Mouse (Mus musculus) mouse embryonic stem cell (cell line): ENCODE measurements around the gene Shank3.

Experiments used
- in situ Hi-C, 2 experiments: fragments of 300-500 bp; cut with MboI; formaldehyde crosslinking; loops; 1 replicate in 1 of 2; 3 replicates in 1 of 2; pipeline ENCODE4 v1.14.3; 2019 to 2020; ENCODE audit warnings: low sequenced_read_pairs in 2 of 2, low pct_unique_long_range_greater_than_20kb in 1 of 2, mixed read lengths in 1 of 2; ENCODE audit not compliant: unreplicated experiment in 1 of 2

Shank3 gene

DNA sequence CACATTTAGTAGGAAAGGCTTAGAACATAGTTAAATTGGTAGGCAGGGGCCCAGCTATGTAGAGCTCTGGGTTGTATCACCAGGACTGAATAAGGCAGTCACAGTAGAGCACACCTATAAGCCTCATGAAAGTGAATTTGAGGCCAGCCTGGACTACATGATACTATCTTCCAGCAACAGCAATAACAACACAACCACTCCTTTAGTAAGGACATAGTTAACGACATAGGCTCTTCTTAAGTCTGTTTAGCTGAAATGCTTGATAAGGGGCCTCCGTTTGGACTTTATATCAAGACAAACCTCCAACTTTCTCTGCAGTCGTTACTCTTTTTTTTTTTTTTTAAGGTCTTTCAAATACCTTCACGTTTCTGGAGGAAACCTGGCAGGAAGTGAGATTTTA, 13.3 kb downstream of the Shank3 start:
- in situ Hi-C loops, result no loop called here

DNA sequence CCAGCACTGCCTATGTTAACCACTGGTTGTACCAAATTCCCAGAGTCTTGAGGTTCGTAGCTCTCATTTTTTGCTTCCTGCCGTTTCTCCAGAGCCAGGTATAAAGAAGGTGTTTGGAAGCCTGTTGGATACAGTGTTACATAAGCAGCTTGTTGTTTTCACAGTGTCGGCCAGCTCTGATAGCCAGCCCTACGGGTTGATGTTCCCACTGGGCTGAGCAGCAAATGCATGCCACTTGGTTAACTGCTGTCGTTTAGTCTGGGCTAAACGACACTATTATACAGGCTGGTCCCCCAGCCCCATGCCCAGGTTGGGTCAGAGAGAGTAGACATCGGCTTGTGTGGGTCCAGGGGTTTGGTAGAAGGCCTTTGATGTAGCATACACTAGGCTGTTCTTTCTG, 22.5 kb downstream of the Shank3 start:
- in situ Hi-C loops, result no loop called here

DNA sequence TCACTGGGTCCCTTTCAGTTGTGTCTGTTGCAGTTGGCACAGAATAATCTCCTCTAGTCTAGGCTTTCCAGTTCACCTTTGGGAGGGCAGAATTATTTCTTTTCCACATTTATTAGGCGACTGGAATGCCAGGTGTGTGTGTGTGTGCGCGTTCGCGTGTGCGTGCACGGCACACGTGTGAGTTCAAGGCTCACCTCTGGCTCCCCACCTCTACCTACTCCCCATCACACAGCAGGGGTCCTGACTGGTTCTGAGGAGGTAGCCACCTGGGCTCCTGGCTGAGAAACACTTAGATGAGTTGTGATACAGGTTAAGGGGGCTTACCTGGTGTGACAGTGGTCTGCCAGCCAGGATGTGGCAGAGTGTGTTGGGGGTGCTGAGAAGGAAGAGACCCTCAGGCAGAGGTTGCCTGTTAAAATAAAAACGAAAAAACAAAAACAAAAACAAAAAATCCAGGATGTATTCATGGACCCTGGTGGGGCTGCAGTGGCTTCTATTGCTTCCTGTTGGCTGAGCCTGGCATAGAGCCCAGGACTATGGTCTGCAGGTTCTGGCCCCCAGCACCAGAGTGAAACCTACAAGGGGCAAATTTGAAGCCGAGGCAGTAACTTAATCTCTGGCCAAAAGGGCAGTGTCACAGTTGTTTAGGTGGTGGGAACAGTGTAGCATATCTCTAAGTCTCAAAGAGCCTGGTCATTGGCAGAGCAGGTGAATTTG, 23.3 kb downstream of the Shank3 start:
- in situ Hi-C loops, result no loop called here

DNA sequence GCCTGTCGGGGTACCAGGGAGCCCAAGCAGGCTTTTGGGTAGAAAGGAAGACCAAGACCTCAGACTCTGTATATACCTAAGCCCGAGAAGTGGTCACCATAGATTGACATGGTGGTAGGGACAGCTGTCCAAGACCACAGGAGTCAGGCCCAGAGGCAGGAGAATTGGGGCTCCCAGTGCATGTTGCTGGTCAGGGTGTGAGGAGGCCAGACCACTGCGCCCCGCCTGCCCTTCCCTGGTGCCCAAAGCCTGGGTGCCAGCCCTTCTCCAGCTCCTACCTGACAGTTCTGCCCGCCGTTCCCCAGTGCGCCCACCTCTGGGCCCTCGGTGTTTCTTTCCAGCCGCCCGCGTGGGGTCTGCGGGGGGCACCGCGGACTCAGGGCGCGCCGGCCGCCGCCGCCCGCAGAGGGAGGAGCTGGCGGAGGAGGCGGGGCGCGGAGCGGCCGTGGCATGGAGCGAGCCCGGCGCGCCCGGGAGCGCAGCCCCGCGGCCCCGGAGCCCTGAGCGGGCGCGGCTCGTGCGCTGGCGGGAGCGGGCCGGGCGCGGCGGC, 23.9 kb downstream of the Shank3 start:
- in situ Hi-C loops, result no loop called here

DNA sequence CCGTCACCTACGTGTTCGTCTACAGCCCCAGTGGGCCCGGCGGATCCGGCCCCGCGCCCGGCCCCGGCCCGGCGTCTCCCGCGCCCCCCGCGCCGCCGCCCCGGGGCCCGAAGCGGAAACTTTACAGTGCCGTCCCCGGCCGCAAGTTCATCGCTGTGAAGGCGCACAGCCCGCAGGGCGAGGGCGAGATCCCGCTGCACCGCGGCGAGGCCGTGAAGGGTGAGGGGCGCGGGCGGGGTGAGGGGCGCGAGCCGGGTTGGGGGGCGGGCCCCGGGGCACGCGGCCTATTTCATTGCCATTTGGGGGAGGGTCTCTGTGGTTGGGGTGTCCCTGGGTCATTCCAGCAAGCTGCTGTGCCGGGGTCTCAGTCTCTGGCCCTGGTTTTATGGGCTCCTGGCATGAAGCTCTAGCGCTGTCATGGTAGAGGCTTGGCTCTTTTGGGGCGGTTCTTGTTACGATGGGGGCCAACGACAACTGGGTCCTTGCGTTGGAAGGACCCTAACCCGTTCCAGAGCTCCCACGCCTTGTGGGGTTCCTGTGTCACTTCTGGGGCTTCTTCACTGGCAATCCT, 24.7 kb downstream of the Shank3 start:
- in situ Hi-C loops, result no loop called here

DNA sequence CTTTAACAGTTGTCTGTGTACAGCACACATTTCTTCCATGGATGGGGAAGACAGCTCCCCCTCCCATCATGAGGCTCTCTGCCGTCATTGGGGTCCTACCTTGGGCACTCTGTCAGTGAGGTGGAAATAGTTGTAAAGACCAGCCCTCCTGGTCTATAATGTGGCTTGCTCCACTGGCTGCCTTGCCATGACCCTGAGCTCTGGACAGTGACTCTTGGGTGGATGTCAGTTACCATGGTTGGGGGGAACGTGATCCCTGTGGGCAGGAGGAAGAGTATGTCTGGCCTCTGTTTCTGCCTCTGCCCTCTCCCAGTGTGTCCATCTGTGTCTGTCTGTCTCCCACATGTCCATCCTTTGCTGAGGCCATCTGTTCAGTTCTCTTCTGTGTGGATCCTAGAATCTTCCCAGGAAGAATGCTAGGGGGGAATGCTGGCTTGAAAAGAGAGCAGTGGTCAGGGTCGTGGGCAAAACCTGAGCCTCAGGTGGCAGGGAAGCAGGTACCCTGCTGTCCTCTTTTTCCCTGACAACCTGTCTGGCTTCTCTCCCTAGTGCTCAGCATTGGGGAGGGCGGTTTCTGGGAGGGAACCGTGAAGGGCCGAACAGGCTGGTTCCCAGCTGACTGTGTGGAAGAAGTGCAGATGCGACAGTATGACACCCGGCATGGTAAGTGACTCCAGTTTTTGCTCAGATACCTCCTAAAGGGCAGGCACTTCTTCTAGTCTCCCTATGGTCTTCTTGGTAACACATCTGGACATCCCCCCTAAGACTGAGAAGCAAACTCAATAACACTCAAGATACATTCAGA, 25.4 kb downstream of the Shank3 start:
- in situ Hi-C loops, result no loop called here

DNA sequence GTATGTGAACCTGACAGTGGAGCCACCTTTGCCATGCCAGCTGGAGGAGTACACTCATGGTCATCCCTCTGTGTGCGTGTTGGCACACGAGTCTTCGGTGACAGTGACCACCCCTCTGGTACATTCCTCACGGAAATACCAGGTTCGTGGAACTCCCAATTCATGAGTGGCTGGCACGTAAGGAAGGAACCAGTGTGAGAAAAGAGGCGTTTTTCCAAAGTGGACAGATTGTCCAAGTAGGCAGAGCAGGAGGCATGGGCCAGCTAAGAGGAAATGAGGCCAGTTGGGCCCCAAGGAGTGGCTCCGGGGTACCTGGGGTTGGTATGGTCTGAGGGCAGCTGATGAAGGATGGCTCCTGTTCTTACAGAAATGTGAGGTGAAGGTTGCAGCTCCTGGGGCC, 26.0 kb downstream of the Shank3 start:
- in situ Hi-C loops, result no loop called here

DNA sequence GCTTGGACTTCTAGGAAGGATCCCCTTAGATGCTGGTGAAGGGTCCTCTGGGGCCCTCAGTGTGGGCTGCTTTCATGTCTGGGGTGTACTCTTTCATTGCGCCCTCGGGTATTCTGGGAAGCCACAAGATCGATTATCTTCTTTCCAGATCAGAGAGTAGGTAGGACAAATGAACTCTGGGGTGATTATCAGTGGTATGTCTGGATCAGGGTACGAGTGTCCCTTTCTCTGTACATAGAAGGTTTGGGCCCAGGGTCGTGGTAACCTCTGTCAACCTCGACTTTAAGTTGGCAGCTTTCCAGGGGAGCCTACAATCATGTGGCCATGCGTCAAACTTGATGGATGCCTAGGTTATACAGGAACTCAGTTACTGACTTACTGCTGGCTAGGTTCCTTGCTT, 26.5 kb downstream of the Shank3 start:
- in situ Hi-C loops, result no loop called here

DNA sequence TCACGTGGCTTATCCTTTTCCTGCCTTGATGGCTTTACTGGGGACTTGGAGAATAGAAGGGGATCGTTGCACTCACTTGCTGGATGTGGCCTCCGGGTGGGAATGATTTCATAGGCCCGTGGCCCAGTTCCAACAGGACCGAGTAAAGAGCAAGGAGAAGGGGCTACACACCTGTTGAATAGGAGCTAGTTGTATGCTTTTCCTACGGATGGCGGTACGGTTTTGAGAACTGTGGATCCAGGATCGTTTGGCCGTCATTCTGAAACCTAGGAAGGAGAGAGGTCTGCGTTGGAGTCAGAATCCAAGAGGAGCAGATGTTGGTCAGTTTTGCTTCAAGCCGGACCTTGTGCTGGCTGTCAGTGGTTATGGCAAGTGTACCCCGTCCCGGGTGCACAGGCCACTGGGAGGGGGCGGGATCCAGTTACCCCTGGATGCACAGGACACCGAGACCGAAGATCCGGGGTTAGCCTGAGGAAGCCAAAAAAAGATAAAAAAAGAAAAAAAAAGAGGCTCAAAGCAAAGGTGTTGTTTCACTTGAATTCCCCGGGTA, 27.4 kb downstream of the Shank3 start:
- in situ Hi-C loops, result no loop called here

DNA sequence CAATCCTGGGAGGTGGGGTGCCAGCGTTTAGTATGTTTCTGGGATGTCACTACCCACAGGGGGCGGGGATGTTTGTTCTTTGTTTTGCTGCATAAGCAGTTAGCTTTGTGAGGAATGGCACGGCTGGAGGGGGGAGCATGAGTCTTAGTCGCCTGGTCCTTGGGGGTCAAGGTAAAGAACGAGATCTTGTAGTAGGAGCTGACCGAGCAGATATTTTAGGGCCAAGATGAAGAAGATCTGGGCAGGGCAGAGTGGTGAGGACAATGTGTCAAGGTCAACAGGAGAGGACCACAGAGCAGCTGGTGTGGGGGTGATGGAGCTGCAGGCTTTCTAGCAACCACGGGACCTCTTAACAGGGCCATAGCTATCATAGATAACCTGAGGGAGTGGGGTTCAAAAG, 28.0 kb downstream of the Shank3 start:
- in situ Hi-C loops, result no loop called here

DNA sequence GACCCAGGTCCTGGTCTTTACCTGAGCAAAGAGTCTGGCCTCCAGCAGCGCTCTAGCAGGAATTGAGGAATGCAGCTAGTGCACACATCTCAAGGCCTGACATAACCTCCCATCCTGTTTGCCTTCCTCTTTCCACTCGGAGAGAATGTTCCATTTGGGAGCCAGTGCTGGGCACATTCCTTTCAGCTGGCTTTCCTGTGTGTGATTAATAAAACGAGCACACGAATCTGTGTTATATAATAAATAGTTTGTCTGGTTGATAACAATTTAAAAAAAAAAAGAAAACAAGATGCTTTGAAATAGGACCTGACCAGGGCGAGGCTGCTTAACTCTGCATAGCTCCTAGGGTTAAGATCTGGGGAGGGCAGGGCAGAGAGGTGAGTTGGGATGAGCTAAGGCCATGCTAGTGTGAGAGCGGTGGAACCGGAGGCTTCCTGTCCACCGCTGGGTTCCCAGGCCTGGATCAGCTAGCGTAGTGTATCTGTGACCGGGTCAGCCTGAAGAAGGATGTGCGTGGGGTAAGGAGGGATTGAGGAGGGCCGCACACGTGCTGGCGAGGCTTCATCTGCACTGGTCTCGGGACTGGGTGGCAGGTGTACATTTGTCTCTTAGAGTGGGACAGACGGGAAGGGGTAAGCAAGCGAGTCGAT, 28.9 kb downstream of the Shank3 start:
- in situ Hi-C loops, result no loop called here

DNA sequence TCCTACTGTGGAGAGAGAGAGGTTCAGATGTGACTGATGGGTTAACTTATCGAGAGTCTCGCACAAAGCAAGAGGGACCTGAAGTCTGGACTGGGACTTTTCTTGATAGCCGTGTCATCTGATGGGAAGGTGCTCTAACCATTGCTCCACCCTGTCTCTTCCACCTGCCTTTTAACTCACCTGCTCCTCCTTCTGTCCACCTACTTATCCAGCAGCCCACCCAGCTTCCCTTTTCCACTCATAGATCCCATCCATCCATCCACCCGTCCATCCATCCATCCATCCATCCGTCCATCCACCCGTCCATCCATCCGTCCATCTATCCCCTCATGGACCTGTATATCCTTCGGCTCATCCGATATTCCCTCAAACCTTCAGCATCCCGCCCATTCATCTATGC, 29.5 kb downstream of the Shank3 start:
- in situ Hi-C loops, result no loop called here

DNA sequence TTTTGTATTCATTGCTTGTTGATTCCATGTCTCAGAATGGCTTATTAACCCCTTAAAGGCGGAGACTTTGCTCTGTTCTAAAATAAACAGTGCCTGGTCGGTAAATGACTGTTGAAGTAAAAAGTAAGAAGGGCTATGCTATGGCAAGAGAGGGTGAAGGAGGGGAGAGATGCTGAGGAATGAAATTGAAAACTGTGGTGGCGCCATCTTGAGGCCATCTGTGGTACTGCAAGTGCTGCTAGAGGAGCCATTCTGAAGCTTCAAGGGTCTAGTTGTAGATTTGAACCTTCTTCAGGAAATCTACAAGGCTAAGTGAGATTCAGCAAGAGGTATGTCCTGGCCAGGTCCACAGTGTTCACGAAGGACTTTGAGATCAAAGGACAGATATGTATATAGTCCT, 30.9 kb downstream of the Shank3 start:
- in situ Hi-C loops, result no loop called here

DNA sequence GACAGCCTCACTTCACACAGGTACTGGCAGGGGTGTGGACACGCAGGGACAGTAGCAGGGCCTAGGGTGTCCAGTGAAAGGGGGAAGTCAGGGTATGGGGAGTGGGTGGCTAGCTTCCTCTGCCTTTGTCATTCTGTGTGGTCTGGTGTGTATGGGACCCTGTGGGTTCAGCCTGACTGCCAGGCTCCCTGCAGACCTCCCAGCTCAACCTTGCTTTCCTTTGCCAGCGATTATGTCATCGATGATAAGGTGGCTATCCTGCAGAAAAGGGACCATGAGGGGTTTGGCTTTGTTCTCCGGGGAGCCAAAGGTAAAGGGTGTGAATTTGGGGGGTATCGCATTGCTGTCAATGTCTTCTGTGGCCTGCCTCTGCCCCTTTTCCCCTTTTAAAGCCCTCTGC, 32.0 kb downstream of the Shank3 start:
- in situ Hi-C loops, result no loop called here

DNA sequence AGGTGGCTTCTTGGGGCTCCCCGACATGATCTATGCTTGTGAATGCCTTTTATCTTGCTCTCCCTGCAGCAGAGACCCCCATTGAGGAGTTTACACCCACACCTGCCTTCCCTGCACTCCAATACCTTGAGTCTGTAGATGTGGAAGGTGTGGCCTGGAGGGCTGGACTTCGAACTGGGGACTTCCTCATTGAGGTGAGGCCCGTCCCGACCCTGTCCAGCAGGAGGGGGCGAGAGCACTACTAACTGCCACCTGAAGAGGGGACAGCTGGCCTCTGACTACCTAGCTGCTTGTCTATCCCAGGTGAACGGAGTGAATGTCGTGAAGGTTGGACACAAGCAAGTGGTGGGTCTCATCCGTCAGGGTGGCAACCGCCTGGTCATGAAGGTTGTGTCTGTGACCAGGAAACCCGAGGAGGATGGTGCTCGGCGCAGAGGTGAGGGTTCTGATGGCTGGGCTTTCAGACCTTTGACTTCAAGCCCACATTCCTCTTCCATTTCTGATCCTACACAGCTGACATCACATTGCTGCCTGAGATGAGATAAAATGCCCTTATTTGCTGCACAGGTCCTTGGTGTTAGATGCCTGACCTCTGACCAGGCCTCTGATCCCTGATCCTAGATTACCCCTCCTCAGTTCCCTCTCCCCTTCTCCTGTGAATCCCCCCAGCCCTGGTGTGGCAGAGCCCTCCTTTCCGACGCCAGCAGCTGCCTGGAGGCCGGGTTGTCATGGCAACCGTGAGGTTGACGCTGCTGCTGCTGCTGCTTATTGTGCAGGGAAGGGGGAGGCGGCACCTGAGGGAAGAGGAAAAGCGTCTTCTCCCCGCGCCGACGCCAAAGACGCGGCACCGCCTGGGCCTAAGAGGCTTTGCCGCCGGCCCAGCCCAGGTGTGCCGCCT, 32.9 kb downstream of the Shank3 start:
- in situ Hi-C loops, result no loop called here

DNA sequence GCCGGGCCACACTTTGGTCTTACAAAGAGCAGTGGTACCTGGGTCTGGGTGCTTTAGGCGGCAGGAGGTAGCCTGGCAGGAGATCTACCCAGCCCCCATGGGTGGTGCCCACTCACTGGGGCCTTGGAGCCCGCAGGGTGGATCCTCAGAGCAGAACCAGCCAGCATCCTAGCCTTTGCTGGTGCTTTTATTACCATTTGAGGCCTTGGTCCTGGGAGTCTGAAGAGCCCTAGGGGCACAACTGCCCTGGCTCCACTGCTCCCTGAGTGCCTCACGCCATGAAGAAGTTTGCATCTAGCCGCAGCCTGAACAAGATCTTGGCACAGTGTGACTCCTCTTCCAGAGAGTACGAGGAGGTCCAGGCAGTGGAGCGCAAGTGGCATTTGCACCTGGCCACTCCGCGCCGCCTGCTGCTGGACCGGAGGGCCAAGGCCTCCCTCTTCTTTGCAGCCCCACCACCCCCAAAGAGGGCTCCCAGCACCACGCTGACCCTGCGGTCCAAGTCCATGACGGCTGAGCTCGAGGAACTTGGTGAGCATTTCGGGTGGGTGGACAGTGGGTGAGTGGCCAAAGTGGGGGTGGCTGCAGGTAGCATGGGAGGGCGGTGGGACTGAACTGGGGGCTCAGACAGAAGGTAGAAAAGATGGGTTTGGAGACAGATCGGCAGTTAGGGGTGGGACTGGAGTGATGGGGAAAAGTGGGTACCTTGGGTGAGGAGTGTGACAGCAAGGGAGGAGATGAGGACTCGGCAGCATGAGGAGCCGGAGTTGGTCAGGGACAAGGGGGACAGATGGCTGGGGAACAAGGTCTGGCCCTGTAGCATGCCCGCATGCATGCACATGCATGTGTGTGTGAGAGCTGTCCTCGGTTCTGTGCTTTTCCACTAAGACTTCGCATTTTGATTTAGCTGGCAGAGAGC, 33.8 kb downstream of the Shank3 start:
- in situ Hi-C loops, result no loop called here

DNA sequence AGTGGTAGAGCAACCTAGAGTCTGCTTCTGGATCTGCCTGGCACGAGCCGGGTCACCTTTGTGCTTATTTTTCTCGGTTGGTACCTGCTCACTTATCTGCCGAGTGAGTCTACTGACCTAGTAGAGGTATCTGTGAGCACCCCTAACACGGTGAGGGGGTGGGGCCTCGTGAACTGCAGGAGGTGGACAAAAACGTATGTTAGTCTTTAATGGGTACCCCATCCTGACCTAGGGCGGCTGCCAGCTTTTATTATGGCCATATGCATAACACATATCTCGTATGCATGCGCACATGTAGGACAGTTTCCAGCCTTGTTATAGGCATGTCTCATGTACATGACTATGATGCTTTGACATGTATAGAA, 34.4 kb downstream of the Shank3 start:
- in situ Hi-C loops, result no loop called here
